Mouse (Mus musculus) spleen, adult 2 months (tissue): ENCODE measurements around the gene Rnf145. TPM values are rescaled to one million over a fixed set of nuclear protein-coding genes. Genes with fewer than 3 reads are reported as not detected.
A peak's percentile ranks its signal among the peaks of the same experiment; 100 is the strongest.

Source experiments
- DNase-seq, 2 experiments: peaks; one replicate each; pipeline versions ENCODE4 v3.0.0 to v3.0.0-alpha.2; 2012 to 2021; ENCODE audit warnings: low spot score in 2 of 2, low read depth in 1 of 2
- H3K27ac ChIP-seq: fragments of 200-500 bp; 2 replicates; pipeline ENCODE4 v1.5.1; 2012; ENCODE audit warnings: low read length, inconsistent platforms; ENCODE audit not compliant: insufficient read depth
- H3K27me3 ChIP-seq: fragments of 200-500 bp; 2 replicates; pipeline ENCODE4 v1.6.1; 2012; ENCODE audit warnings: mild to moderate bottlenecking, moderate library complexity, low read length, inconsistent platforms; ENCODE audit not compliant: control insufficient read depth, insufficient read depth
- H3K36me3 ChIP-seq: fragments of 200-500 bp; 2 replicates; pipeline ENCODE4 v1.6.1; 2012; ENCODE audit warnings: mild to moderate bottlenecking, low read length, inconsistent platforms; ENCODE audit not compliant: control insufficient read depth, insufficient read depth
- H3K4me1 ChIP-seq: fragments of 200-500 bp; 2 replicates; pipeline ENCODE4 v1.6.1; 2011; ENCODE audit warnings: inconsistent platforms; ENCODE audit not compliant: control insufficient read depth, insufficient read depth, insufficient read length
- H3K4me3 ChIP-seq: fragments of 200-500 bp; 2 replicates; pipeline ENCODE4 v1.5.1; 2011; ENCODE audit warnings: mild to moderate bottlenecking, inconsistent platforms; ENCODE audit not compliant: insufficient read depth, insufficient read length; ENCODE audit errors: extremely low read depth
- CTCF ChIP-seq: fragments of 200-500 bp; IDR thresholded peaks from 2 replicates; pipeline ENCODE4 v1.5.1; 2011; ENCODE audit warnings: mild to moderate bottlenecking, inconsistent platforms; ENCODE audit not compliant: insufficient read depth, insufficient read length, insufficient replicate concordance; ENCODE audit errors: extremely low read depth
- POLR2A ChIP-seq: fragments of 200-500 bp; IDR thresholded peaks from 2 replicates; pipeline ENCODE4 v1.6.1; 2011; ENCODE audit warnings: low read depth, low read length, inconsistent platforms
- WGBS: fragments of 180-500 bp; shearing (Covaris S2); methylation state at CpG from one replicate; pipeline ENCODE4 v1.1.7; 2018; 5-methylcytosine and 5-hydroxymethylcytosine counted together
- polyA plus RNA-seq: library from polyadenylated mRNA; depleted of rRNA; stranded (reverse); fragments of >200 nt; gene quantifications from 2 replicates; pipeline ENCODE4 v1.2.3, GENCODE M21; 2012

Gene Rnf145
- polyA plus RNA-seq, 1 experiment: 65.5 TPM

GRCm38 (mm10) chr11:44509906-44510305 lies 8.9 kb upstream of the Rnf145 start:
- 73% methylated on average over 2 of the region's 2 CpGs for WGBS
- H3K4me3 ChIP-seq: no peak overlapping the region

GRCm38 (mm10) chr11:44510371-44510770 lies 8.4 kb upstream of the Rnf145 start:
- H3K4me1 ChIP-seq: no peaks in the 10 kb centered on the region
- no peaks in the 10 kb centered on the region for H3K27me3 ChIP-seq
- DNase-seq: no peak
- H3K4me3 ChIP-seq: no peak overlapping the region
- no peak for TF ChIP-seq POLR2A
- TF ChIP-seq CTCF: no peak
- H3K36me3 ChIP-seq: no peaks in the 10 kb centered on the region
- no peak overlapping the region for H3K27ac ChIP-seq
- WGBS: 93% methylated on average over 7 of the region's 7 CpGs

More at GRCm38 (mm10) chr11:44509906-44510305, 8.9 kb upstream of the Rnf145 start:
- H3K27ac ChIP-seq: no peak overlapping the region
- H3K27me3 ChIP-seq: no peaks in the 10 kb centered on the region
- no peak for DNase-seq
- TF ChIP-seq POLR2A: no peak
- no peaks in the 10 kb centered on the region for H3K36me3 ChIP-seq
- no peaks in the 10 kb centered on the region for H3K4me1 ChIP-seq

- 76% methylated on average over 14 of the region's 14 CpGs for WGBS
- Histone ChIP-seq H3K27ac (peak overlapping the region; percentile 1; the same call in 1 of the 2 replicates), H3K4me1 (no peaks in the 10 kb centered on the region), H3K27me3 (no peaks in the 10 kb centered on the region), H3K4me3 (no peak overlapping the region), H3K36me3 (no peaks in the 10 kb centered on the region)
- TF ChIP-seq POLR2A (no peak), CTCF (no peak)
- DNase-seq: no peak
These were observed 6.4 kb upstream of the Rnf145 start for GRCm38 (mm10) chr11:44512044-44513025.

- TF ChIP-seq CTCF (no peak), POLR2A (no peak)
- Histone ChIP-seq H3K4me3 (no peak overlapping the region), H3K36me3 (no peaks in the 10 kb centered on the region), H3K27ac (no peak overlapping the region), H3K27me3 (no peaks in the 10 kb centered on the region), H3K4me1 (peaks cover 2% of the 10 kb centered on the region; the same call in 1 of the 2 replicates)
- 70% methylated on average over 2 of the region's 2 CpGs for WGBS
- no peak for DNase-seq
These were observed 5.7 kb upstream of the Rnf145 start for GRCm38 (mm10) chr11:44513026-44513422.

- WGBS: 89% methylated on average over 2 of the region's 2 CpGs
- H3K4me3 ChIP-seq: no peak overlapping the region
- H3K4me1 ChIP-seq: peaks cover 2% of the 10 kb centered on the region; the same call in 1 of the 2 replicates
- no peak overlapping the region for H3K27ac ChIP-seq
- TF ChIP-seq CTCF: no peak
- TF ChIP-seq POLR2A: no peak
- H3K27me3 ChIP-seq: no peaks in the 10 kb centered on the region
- no peak for DNase-seq
- H3K36me3 ChIP-seq: no peaks in the 10 kb centered on the region
These were observed 4.1 kb upstream of the Rnf145 start for GRCm38 (mm10) chr11:44514666-44515065.

GRCm38 (mm10) chr11:44516362-44516761 lies 2.4 kb upstream of the Rnf145 start:
- H3K27me3 ChIP-seq: no peaks in the 10 kb centered on the region
- no peak for DNase-seq
- H3K27ac ChIP-seq: no peak overlapping the region
- no peaks in the 10 kb centered on the region for H3K36me3 ChIP-seq
- no peak overlapping the region for H3K4me3 ChIP-seq
- H3K4me1 ChIP-seq: peaks cover 2% of the 10 kb centered on the region
- no peak for TF ChIP-seq CTCF
- no peak for TF ChIP-seq POLR2A
- 95% methylated on average over 1 of the region's 1 CpGs for WGBS

GRCm38 (mm10) chr11:44517561-44518280 lies 1.0 kb upstream of the Rnf145 start:
- Histone ChIP-seq H3K27ac (no peak overlapping the region), H3K36me3 (no peaks in the 10 kb centered on the region), H3K27me3 (no peaks in the 10 kb centered on the region), H3K4me1 (peaks cover 7% of the 10 kb centered on the region), H3K4me3 (no peak overlapping the region)
- no peak for TF ChIP-seq POLR2A
- DNase-seq: no peak
- WGBS: 63% methylated on average over 6 of the region's 6 CpGs
